In the genomic region with DNA sequence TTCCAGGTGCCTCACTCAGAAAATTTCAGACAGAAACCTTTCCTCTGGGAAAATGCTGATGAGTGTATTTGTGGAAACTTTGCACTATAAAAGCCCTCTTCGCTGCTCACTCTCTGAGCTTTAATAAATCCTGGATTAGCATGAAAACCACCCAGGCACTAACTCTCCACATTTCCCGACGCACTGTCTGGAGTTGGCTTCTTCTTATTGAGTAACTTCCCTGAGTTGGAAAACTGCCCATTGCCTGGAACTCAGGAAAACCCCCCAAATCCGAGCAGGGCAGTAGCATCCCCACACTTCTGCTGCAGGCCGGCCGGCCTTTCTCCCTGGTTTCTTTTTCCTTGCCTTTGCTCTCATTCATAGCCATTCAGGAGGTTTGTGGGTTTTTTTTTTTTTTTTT, we compare ENCODE assay signal across 16 mouse cellular contexts.
"Had no signal": no experiment of that assay in that cellular context is flagged by ENCODE, and none has a peak within 500 bp of the region (broad histone marks: within the 10 kb centered on the region; RNA-seq: fewer than 3 reads in every experiment).

No protein-coding gene starts in this region.

- H3K4me2 ChIP-seq: intestine, embryonic 15.5 days; kidney, embryonic 15.5 days; limb, embryonic 13.5 days; liver, embryonic 13.5 days; midbrain, embryonic 13.5 days; stomach, embryonic 15.5 days had no signal

- ATAC-seq: intestine, embryonic 15.5 days; midbrain, embryonic 13.5 days had no signal

- H3K4me1 ChIP-seq: intestine, embryonic 15.5 days; kidney, embryonic 15.5 days; liver, embryonic 13.5 days; midbrain, embryonic 13.5 days; stomach, embryonic 15.5 days had no signal

- H3K9ac ChIP-seq: intestine, embryonic 15.5 days; kidney, embryonic 15.5 days; limb, embryonic 13.5 days; liver, embryonic 13.5 days; midbrain, embryonic 13.5 days; stomach, embryonic 15.5 days had no signal

- H3K36me3 ChIP-seq: intestine, embryonic 15.5 days; kidney, embryonic 15.5 days; limb, embryonic 13.5 days; liver, embryonic 13.5 days; midbrain, embryonic 13.5 days; stomach, embryonic 15.5 days had no signal

- H3K27ac ChIP-seq: intestine, embryonic 15.5 days; kidney, embryonic 15.5 days; liver, embryonic 13.5 days; macrophage; midbrain, embryonic 13.5 days; stomach, embryonic 15.5 days had no signal

- H3K9me3 ChIP-seq: intestine, embryonic 15.5 days; kidney, embryonic 15.5 days; limb, embryonic 13.5 days; liver, embryonic 13.5 days; midbrain, embryonic 13.5 days; stomach, embryonic 15.5 days had no signal

- H3K27me3 ChIP-seq: intestine, embryonic 15.5 days; kidney, embryonic 15.5 days; limb, embryonic 13.5 days; liver, embryonic 13.5 days; midbrain, embryonic 13.5 days; stomach, embryonic 15.5 days had no signal

- DNase-seq: kidney, adult 11 months; kidney, adult 8-10 months; kidney, postnatal 10 days; kidney, postnatal 36 days; liver, embryonic 13.5 days; lung, adult 2 months; lung, postnatal 14 days; right cerebral cortex, postnatal 25 days; spleen, adult 18-20 months; thymus, postnatal 25 days had no signal

- H3K4me3 ChIP-seq: intestine, embryonic 15.5 days; kidney, embryonic 15.5 days; limb, embryonic 13.5 days; liver, embryonic 13.5 days; midbrain, embryonic 13.5 days; stomach, embryonic 15.5 days had no signal
